Mouse (Mus musculus) lung, embryonic 16.5 days (tissue): ENCODE data around the gene Cyb5r2. TPM values are rescaled to one million over a fixed set of nuclear protein-coding genes. Genes with fewer than 3 reads are reported as not detected.

Source experiments
- ATAC-seq: fragments of 200-750 bp; cut with Nextera tagmentation; 2 replicates; pipeline ENCODE4 v1.8.0; 2017; ENCODE audit warnings: low read depth, mild to moderate bottlenecking, moderate library complexity
- H3K27ac ChIP-seq: fragments of 300-500 bp; sonication (generic); 2 replicates; pipeline ENCODE4 v1.5.1; 2014; ENCODE audit warnings: mild to moderate bottlenecking, control low read depth, low read length
- H3K27me3 ChIP-seq: fragments of 300-500 bp; sonication (generic); 2 replicates; pipeline ENCODE4 v1.6.1; 2014; ENCODE audit warnings: low read depth, low read length, mixed read lengths; ENCODE audit not compliant: control insufficient read depth, insufficient read depth
- H3K36me3 ChIP-seq: fragments of 300-500 bp; sonication (generic); 2 replicates; pipeline ENCODE4 v1.6.1; 2014; ENCODE audit warnings: low read length; ENCODE audit not compliant: control insufficient read depth, insufficient read depth
- H3K4me1 ChIP-seq: fragments of 300-500 bp; sonication (generic); replicated peaks from 2 replicates; pipeline ENCODE4 v1.6.1; 2014; ENCODE audit warnings: low read length, mixed read lengths; ENCODE audit not compliant: control insufficient read depth, insufficient read depth
- H3K4me2 ChIP-seq: fragments of 300-500 bp; sonication (generic); 2 replicates; pipeline ENCODE4 v1.6.1; 2014; ENCODE audit warnings: low read depth, low read length, control low read depth
- H3K4me3 ChIP-seq: fragments of 300-500 bp; sonication (generic); 2 replicates; pipeline ENCODE4 v1.5.1; 2014; ENCODE audit warnings: mild to moderate bottlenecking, low read length, control low read depth
- H3K9ac ChIP-seq: fragments of 300-500 bp; sonication (generic); 2 replicates; pipeline ENCODE4 v1.6.1; 2014; ENCODE audit warnings: low read length, control low read depth
- H3K9me3 ChIP-seq: fragments of 300-500 bp; sonication (generic); 2 replicates; pipeline ENCODE4 v1.6.1; 2016; ENCODE audit warnings: low read length; ENCODE audit not compliant: control insufficient read depth
- WGBS: fragments of 180-500 bp; shearing (Covaris S2); extraction: QIAGEN DNeasy Blood & Tissue Kit; methylation state at CpG from one replicate; pipeline ENCODE4 v1.1.7; 2014; 5-methylcytosine and 5-hydroxymethylcytosine counted together
- polyA plus RNA-seq: library from polyadenylated mRNA; unstranded; fragments of >200 nt; fragmentation: Nextera tagmentation; extraction: Ambion mirVana; gene quantifications from 2 replicates; pipeline ENCODE4 v1.2.1, GENCODE M21; 2015

Gene Cyb5r2
- polyA plus RNA-seq, 1 experiment from 2014 or later = 0.28 TPM

DNA sequence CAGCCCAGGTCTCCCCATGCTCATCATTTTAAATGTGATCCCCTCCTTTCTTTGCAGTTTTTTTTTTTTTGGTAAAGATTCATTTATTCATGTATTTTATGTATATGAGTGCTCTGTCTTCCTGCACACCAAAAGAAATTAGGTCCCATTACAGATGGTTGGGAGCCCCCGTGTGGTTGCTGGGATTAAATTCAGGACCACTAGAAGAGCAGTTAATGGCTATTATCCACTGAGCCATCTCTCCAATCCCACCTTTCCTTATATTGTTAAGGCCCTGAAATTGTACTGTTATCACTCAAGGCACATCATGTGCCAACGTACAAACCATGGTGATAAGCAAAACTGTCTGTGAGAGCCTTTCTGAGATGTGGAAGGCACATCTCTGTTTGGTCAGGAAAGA is 19.1 kb downstream of the Cyb5r2 start:
- Histone ChIP-seq H3K9ac (no peak overlapping the region), H3K27me3 (no peaks in the 10 kb centered on the region), H3K36me3 (peaks cover 8% of the 10 kb centered on the region), H3K27ac (no peak overlapping the region), H3K4me1 (no peaks in the 10 kb centered on the region), H3K9me3 (no peaks in the 10 kb centered on the region), H3K4me2 (no peak overlapping the region), H3K4me3 (no peak overlapping the region)
- ATAC-seq = no peak
- WGBS = 32% methylated on average over 2 of the region's 2 CpGs

DNA sequence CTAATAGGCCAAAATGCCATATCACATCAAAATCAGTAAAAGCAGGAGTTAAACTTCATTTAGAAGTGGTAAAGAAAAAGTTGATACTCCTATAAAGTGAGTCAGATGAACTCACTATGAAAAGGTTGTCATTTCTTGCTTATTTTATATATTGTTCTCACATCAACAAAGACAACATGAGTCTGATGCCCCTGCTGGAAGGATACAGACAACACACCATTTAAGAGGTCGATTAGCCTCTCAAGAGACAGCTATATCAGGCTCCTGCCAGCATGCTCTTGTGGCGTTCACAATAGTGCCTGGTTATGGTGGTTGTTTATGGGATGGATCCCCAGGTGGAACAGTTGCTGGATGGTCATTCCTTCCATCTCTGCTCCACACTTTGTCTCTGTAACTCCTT is 24.7 kb downstream of the Cyb5r2 start:
- 69% methylated on average over 2 of the region's 2 CpGs for WGBS
- Histone ChIP-seq H3K4me3 (no peak overlapping the region), H3K36me3 (peaks cover 2% of the 10 kb centered on the region; the same call in 1 of the 2 replicates), H3K4me2 (no peak overlapping the region), H3K27me3 (no peaks in the 10 kb centered on the region), H3K9me3 (no peaks in the 10 kb centered on the region), H3K4me1 (peaks cover 7% of the 10 kb centered on the region; the same call in 1 of the 2 replicates), H3K27ac (no peak overlapping the region), H3K9ac (no peak overlapping the region)
- ATAC-seq = no peak

DNA sequence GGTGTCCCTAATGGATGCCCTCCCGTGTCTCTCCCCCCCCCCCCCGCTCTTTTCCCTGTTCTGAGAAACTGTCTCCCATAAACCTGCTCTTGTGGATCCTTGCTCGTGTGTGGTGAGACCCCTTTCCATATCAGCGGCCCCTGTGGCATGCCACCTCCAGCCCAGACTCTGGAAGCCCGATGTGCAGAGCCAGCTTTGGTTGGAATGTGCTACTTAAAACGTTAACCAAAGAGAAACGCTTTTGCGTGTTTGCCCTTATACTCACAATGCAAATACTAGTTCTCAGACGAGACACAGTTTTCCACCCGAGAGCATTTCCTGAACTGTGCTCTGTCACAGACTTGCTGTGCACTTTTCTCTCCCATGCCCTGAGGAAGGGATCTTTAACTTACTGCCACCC is 27.2 kb downstream of the Cyb5r2 start:
- H3K36me3 ChIP-seq = peaks cover 2% of the 10 kb centered on the region; the same call in 1 of the 2 replicates
- H3K4me3 ChIP-seq = no peak overlapping the region
- no peaks in the 10 kb centered on the region for H3K9me3 ChIP-seq
- peaks cover 10% of the 10 kb centered on the region; the same call in 1 of the 2 replicates for H3K4me1 ChIP-seq
- ATAC-seq = peak; percentile 52; the same call in 1 of the 2 replicates
- H3K9ac ChIP-seq = no peak overlapping the region
- H3K27ac ChIP-seq = peak overlapping the region; percentile 61
- no peak overlapping the region for H3K4me2 ChIP-seq
- H3K27me3 ChIP-seq = no peaks in the 10 kb centered on the region
- 52% methylated on average over 10 of the region's 10 CpGs for WGBS

DNA sequence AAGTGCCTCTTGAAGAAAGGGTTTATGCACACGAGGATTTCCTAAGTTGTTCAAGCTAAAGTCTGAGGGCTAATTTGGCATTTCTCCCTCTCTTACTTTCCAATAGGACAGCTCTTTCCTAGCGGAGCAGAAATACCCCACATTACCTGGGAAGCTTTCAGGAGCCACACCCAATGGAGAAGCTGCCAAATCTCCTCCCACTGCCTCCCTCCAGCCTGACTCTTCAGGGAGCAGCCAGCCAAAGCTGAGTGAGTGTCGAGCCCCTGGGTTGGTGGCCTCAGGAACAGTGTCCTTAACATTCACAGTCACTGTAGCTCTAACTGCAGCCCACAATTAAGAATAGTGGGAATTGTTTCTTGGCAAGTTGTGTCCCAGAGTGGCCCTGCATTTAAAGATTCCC is 30.3 kb downstream of the Cyb5r2 start:
- no peak overlapping the region for H3K9ac ChIP-seq
- no peak overlapping the region for H3K4me3 ChIP-seq
- no peak overlapping the region for H3K27ac ChIP-seq
- H3K4me1 ChIP-seq = peaks cover 10% of the 10 kb centered on the region; the same call in 1 of the 2 replicates
- no peaks in the 10 kb centered on the region for H3K27me3 ChIP-seq
- H3K9me3 ChIP-seq = no peaks in the 10 kb centered on the region
- ATAC-seq = peak; percentile 63; the same call in 1 of the 2 replicates
- H3K4me2 ChIP-seq = no peak overlapping the region
- WGBS = 36% methylated on average over 3 of the region's 3 CpGs
- H3K36me3 ChIP-seq = peaks cover 2% of the 10 kb centered on the region

- Histone ChIP-seq H3K9ac (no peak overlapping the region), H3K9me3 (no peaks in the 10 kb centered on the region), H3K27me3 (no peaks in the 10 kb centered on the region), H3K4me2 (no peak overlapping the region), H3K27ac (no peak overlapping the region), H3K4me3 (no peak overlapping the region), H3K4me1 (no peaks in the 10 kb centered on the region), H3K36me3 (peaks cover 6% of the 10 kb centered on the region)
- WGBS = 79% methylated on average over 4 of the region's 4 CpGs
- no peak for ATAC-seq
Observed at GRCm38 (mm10) chr7:107722536-107722935, 35.3 kb downstream of the Cyb5r2 start.

DNA sequence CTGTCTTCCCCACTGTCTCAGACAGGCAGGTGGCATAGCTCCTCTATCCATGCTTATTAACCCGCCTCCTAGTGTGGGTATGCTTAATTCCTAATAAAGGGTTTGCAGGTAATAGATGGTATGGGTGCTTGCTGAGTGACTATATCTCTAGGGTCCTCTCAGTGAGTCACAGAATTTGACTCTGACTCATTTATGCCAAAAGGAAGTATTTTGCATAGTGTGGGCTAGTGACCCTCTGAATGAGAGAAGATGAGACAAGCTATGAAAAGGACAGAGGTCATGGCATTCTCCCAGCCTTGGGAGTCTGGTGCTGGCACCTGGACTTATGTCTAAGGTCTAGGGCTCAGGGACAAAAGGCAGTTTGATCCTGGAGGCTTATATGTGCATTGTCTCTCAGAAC is 37.1 kb downstream of the Cyb5r2 start:
- Histone ChIP-seq H3K9ac (no peak overlapping the region), H3K9me3 (no peaks in the 10 kb centered on the region), H3K4me2 (no peak overlapping the region), H3K27me3 (no peaks in the 10 kb centered on the region), H3K4me1 (no peaks in the 10 kb centered on the region), H3K4me3 (no peak overlapping the region), H3K36me3 (peaks cover 6% of the 10 kb centered on the region), H3K27ac (no peak overlapping the region)
- ATAC-seq = no peak
- 86% methylated on average over 1 of the region's 1 CpGs for WGBS

- Histone ChIP-seq H3K9ac (no peak overlapping the region), H3K9me3 (no peaks in the 10 kb centered on the region), H3K36me3 (peaks cover 3% of the 10 kb centered on the region; the same call in 1 of the 2 replicates), H3K27me3 (no peaks in the 10 kb centered on the region), H3K27ac (no peak overlapping the region), H3K4me3 (no peak overlapping the region), H3K4me2 (no peak overlapping the region), H3K4me1 (no peaks in the 10 kb centered on the region)
- WGBS = 75% methylated on average over 5 of the region's 5 CpGs
- ATAC-seq = no peak
Observed at GRCm38 (mm10) chr7:107714067-107714466, 43.8 kb downstream of the Cyb5r2 start.

GRCm38 (mm10) chr7:107712743-107713142 is 45.1 kb downstream of the Cyb5r2 start:
- H3K9ac ChIP-seq = no peak overlapping the region
- H3K36me3 ChIP-seq = peaks cover 2% of the 10 kb centered on the region; the same call in 1 of the 2 replicates
- no peak overlapping the region for H3K4me2 ChIP-seq
- no peak for ATAC-seq
- H3K27ac ChIP-seq = no peak overlapping the region
- no peaks in the 10 kb centered on the region for H3K9me3 ChIP-seq
- WGBS = 63% methylated on average over 6 of the region's 6 CpGs
- H3K4me1 ChIP-seq = peaks cover 8% of the 10 kb centered on the region
- no peaks in the 10 kb centered on the region for H3K27me3 ChIP-seq
- H3K4me3 ChIP-seq = no peak overlapping the region

- Histone ChIP-seq H3K27me3 (no peaks in the 10 kb centered on the region), H3K9ac (0 out of 2 replicates have a peak overlapping the region, but pooled peaks have one; percentile 18), H3K4me3 (peak overlapping the region; percentile 36), H3K27ac (peak overlapping the region; percentile 79), H3K4me2 (peak overlapping the region; percentile 37), H3K36me3 (no peaks in the 10 kb centered on the region), H3K9me3 (no peaks in the 10 kb centered on the region), H3K4me1 (peaks cover 20% of the 10 kb centered on the region)
- 3% methylated on average over 10 of the region's 10 CpGs for WGBS
- ATAC-seq = peak; percentile 97
Observed at GRCm38 (mm10) chr7:107708491-107709112, 49.2 kb downstream of the Cyb5r2 start.
